13 mouse cellular contexts compared by ENCODE assay signal in the genomic region with DNA sequence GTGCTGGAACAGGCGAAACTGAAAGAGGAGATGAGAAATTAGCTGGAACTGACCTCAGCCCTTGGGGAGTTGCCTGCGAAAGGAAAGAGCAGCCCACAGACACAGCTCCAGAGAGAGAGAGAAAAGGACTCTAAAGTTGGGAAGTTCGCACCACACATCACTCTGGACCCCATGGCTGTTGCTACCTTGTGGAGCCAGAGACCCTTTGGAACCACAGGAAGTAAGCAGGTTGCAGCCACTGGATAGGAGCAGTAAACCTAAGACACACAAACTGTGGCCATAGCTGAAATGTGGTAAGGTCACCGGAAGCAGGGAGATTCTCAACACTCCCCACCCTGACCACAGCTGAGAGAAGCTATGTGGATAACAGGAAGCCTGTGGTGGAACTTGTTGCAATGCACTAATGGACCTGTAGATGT. TPM values are rescaled to one million over a fixed set of nuclear protein-coding genes. Genes with fewer than 3 reads are reported as not detected.
A peak's percentile ranks its signal among the peaks of the same experiment; 100 is the strongest.
DNase-seq lines count a peak whose midpoint lies in the region; ATAC-seq and TF ChIP-seq lines count a peak whose summit lies in the region.
"Had no signal": no experiment of that assay in that cellular context is flagged by ENCODE, and none has a peak within 500 bp of the region (broad histone marks: within the 10 kb centered on the region; RNA-seq: fewer than 3 reads in every experiment).

No protein-coding gene starts in this region.

- peak overlapping the region; percentile 25; the same call in 1 of the 2 replicates for H3K27ac ChIP-seq in liver, adult 2 months (replicated peaks; ENCODE audit: insufficient read depth, low read depth, low read length)
- H3K27ac ChIP-seq in liver, embryonic 12.5 days = no peak overlapping the region
- H3K27ac ChIP-seq in CH12.LX (ENCODE audit: insufficient read depth, low read depth) = no peak overlapping the region
- peak overlapping the region; percentile 19; the same call in 1 of the 2 replicates for H3K27ac ChIP-seq in liver, embryonic 15.5 days (replicated peaks)
- peak overlapping the region; percentile 99 for H3K27ac ChIP-seq in small intestine, adult 2 months (ENCODE audit: insufficient read depth, low read depth, low read length)
- no peak overlapping the region for H3K27ac ChIP-seq in cerebellum, adult 2 months (ENCODE audit: insufficient read depth, low read length)
- H3K27ac ChIP-seq: hindbrain, embryonic 12.5 days; left cerebral cortex, adult 2 months had no signal

- no peak for TF ChIP-seq POLR2A in liver, adult 2 months (IDR thresholded peaks at IDR 0.05; ENCODE audit: extremely low read depth, insufficient read depth, low read length)
- TF ChIP-seq POLR2A in CH12.LX (IDR thresholded peaks at IDR 0.05; ENCODE audit: low read depth, low read length) = no peak
- TF ChIP-seq POLR2A in small intestine, adult 2 months (IDR thresholded peaks at IDR 0.05; ENCODE audit: low read depth, low read length) = no peak
- no peak for TF ChIP-seq POLR2A in cerebellum, adult 2 months (IDR thresholded peaks at IDR 0.05; ENCODE audit: borderline replicate concordance, insufficient read depth, low read length)

- no peak overlapping the region for H3K9ac ChIP-seq in liver, adult 2 months (ENCODE audit: low read depth, low read length)
- no peak overlapping the region for H3K9ac ChIP-seq in liver, embryonic 12.5 days
- H3K9ac ChIP-seq in CH12.LX (ENCODE audit: insufficient read depth, low read depth) = no peak overlapping the region
- H3K9ac ChIP-seq in liver, embryonic 15.5 days = no peak overlapping the region
- H3K9ac ChIP-seq: hindbrain, embryonic 12.5 days had no signal

- no peak overlapping the region for H3K4me3 ChIP-seq in liver, adult 2 months (ENCODE audit: insufficient read depth, low read depth, low read length)
- H3K4me3 ChIP-seq in liver, embryonic 12.5 days = no peak overlapping the region
- no peak overlapping the region for H3K4me3 ChIP-seq in CH12.LX (replicated peaks in 1 of 3; ENCODE audit: low read depth in 2 of 3, low read length in 2 of 3, poor library complexity in 1 of 3)
- no peak overlapping the region for H3K4me3 ChIP-seq in liver, embryonic 15.5 days (replicated peaks)
- H3K4me3 ChIP-seq in small intestine, adult 2 months (ENCODE audit: low read depth, low read length) = peak overlapping the region; percentile 5; the same call in 1 of the 2 replicates
- no peak overlapping the region for H3K4me3 ChIP-seq in cerebellum, adult 2 months (replicated peaks; ENCODE audit: insufficient read depth, low read depth, low read length)
- H3K4me3 ChIP-seq: hindbrain, embryonic 12.5 days; left cerebral cortex, adult 2 months had no signal

- peaks cover 3% of the 10 kb centered on the region; the same call in 1 of the 2 replicates for H3K79me2 ChIP-seq in liver, adult 2 months (ENCODE audit: control insufficient read depth, insufficient read depth, low read length)
- no peaks in the 10 kb centered on the region for H3K79me2 ChIP-seq in CH12.LX (replicated peaks; ENCODE audit: control insufficient read depth, extremely low read depth, insufficient read depth, poor library complexity, severe bottlenecking)

- DNase-seq in liver, adult 2 months (ENCODE audit: extremely low read depth, low read depth, low spot score) = no peak
- peak; percentile 61 for DNase-seq in CH12.LX (ENCODE audit: extremely low read depth)
- DNase-seq in cerebellum, adult 8-10 months = no peak
- DNase-seq in cerebellum, adult 2 months = no peak
- DNase-seq in right cerebral cortex, postnatal 14 days = no peak
- DNase-seq: adrenal gland, postnatal 25 days; gastrocnemius, postnatal 10 days; kidney, postnatal 14 days had no signal

- no peak for TF ChIP-seq CTCF in liver, adult 2 months (IDR thresholded peaks at IDR 0.05; ENCODE audit: low read depth, low read length)
- no peak for TF ChIP-seq CTCF in CH12.LX (conservative IDR thresholded peaks at IDR 0.05 in 1 of 2, IDR thresholded peaks at IDR 0.05 in 1 of 2; ENCODE audit: low read depth in 2 of 2, low read length in 2 of 2)
- TF ChIP-seq CTCF in small intestine, adult 2 months (IDR thresholded peaks at IDR 0.05; ENCODE audit: extremely low read depth, insufficient read length, insufficient replicate concordance, low read depth, low read length) = no peak
- no peak for TF ChIP-seq CTCF in cerebellum, adult 2 months (IDR thresholded peaks at IDR 0.05; ENCODE audit: borderline replicate concordance, insufficient read depth, low read depth, low read length)

- TF ChIP-seq EP300 in CH12.LX (IDR thresholded peaks at IDR 0.05; ENCODE audit: low read length) = no peak; the same call in 1 of the 2 replicates

- TF ChIP-seq RAD21 in CH12.LX (IDR thresholded peaks at IDR 0.05; ENCODE audit: low read depth, low read length) = no peak

- no peak overlapping the region for H3K4me2 ChIP-seq in liver, embryonic 12.5 days
- peak overlapping the region; percentile 13; the same call in 1 of the 2 replicates for H3K4me2 ChIP-seq in CH12.LX (ENCODE audit: insufficient read depth, low read depth, poor library complexity, severe bottlenecking)
- H3K4me2 ChIP-seq in liver, embryonic 15.5 days = no peak overlapping the region
- H3K4me2 ChIP-seq: hindbrain, embryonic 12.5 days had no signal

- no peaks in the 10 kb centered on the region for H3K9me3 ChIP-seq in liver, embryonic 12.5 days (replicated peaks)
- no peaks in the 10 kb centered on the region for H3K9me3 ChIP-seq in CH12.LX (replicated peaks; ENCODE audit: low read length)
- no peaks in the 10 kb centered on the region for H3K9me3 ChIP-seq in liver, embryonic 15.5 days (replicated peaks)
- H3K9me3 ChIP-seq: hindbrain, embryonic 12.5 days had no signal

- in situ Hi-C loops in CH12.LX (cut with MboI; ENCODE audit: low pct_ligation_motif_present, low pct_unique_long_range_greater_than_20kb, low sequenced_read_pairs) = no loop called here

- WGBS in liver, adult 2 months = 79% methylated on average over 4 of the region's 4 CpGs
- WGBS in liver, embryonic 12.5 days (ENCODE audit: insufficient replicate concordance) = 39% methylated on average over 4 of the region's 4 CpGs
- 16% methylated on average over 4 of the region's 4 CpGs for WGBS in liver, embryonic 15.5 days (ENCODE audit: insufficient replicate concordance)
- WGBS in small intestine, adult 2 months = 49% methylated on average over 4 of the region's 4 CpGs
- WGBS in cerebellum, adult 2 months = 78% methylated on average over 4 of the region's 4 CpGs

- dilution Hi-C loops in CH12.LX (cut with MboI; ENCODE audit: extremely low pct_ligation_motif_present, extremely low pct_unique_long_range_greater_than_20kb, low sequenced_read_pairs) = no loop called here

- no peak for ATAC-seq in liver, embryonic 12.5 days
- ATAC-seq in liver, embryonic 15.5 days (ENCODE audit: insufficient read depth) = peak; percentile 42

- no peaks in the 10 kb centered on the region for H3K27me3 ChIP-seq in liver, adult 2 months (ENCODE audit: control insufficient read depth, insufficient read depth, low read length)
- H3K27me3 ChIP-seq in liver, embryonic 12.5 days (replicated peaks) = no peaks in the 10 kb centered on the region
- no peaks in the 10 kb centered on the region for H3K27me3 ChIP-seq in CH12.LX (replicated peaks)
- H3K27me3 ChIP-seq in liver, embryonic 15.5 days = no peaks in the 10 kb centered on the region
- no peaks in the 10 kb centered on the region for H3K27me3 ChIP-seq in small intestine, adult 2 months (ENCODE audit: control insufficient read depth, insufficient read depth, low read length)
- H3K27me3 ChIP-seq in cerebellum, adult 2 months (ENCODE audit: control insufficient read depth, insufficient read depth, low read length) = no peaks in the 10 kb centered on the region
- H3K27me3 ChIP-seq: hindbrain, embryonic 12.5 days had no signal

- no peaks in the 10 kb centered on the region for H3K36me3 ChIP-seq in liver, adult 2 months (ENCODE audit: control insufficient read depth, insufficient read depth, low read length)
- H3K36me3 ChIP-seq in liver, embryonic 12.5 days = no peaks in the 10 kb centered on the region
- no peaks in the 10 kb centered on the region for H3K36me3 ChIP-seq in CH12.LX (replicated peaks in 1 of 2; ENCODE audit: control insufficient read depth in 1 of 2, insufficient read depth in 1 of 2, low read length in 1 of 2)
- H3K36me3 ChIP-seq in liver, embryonic 15.5 days (replicated peaks) = no peaks in the 10 kb centered on the region
- no peaks in the 10 kb centered on the region for H3K36me3 ChIP-seq in small intestine, adult 2 months (ENCODE audit: control insufficient read depth, insufficient read depth, low read length)
- H3K36me3 ChIP-seq: hindbrain, embryonic 12.5 days had no signal

- peaks cover 17% of the 10 kb centered on the region; the same call in 1 of the 2 replicates for H3K4me1 ChIP-seq in liver, adult 2 months (ENCODE audit: control insufficient read depth, insufficient read depth, low read length)
- no peaks in the 10 kb centered on the region for H3K4me1 ChIP-seq in liver, embryonic 12.5 days
- peaks cover 8 to 28% of the 10 kb centered on the region in 2 experiments for H3K4me1 ChIP-seq in CH12.LX (ENCODE audit: control insufficient read depth in 1 of 2, insufficient read depth in 2 of 2)
- H3K4me1 ChIP-seq in liver, embryonic 15.5 days (replicated peaks) = 0 out of 2 replicates have a peak, but pooled peaks cover 3% of the 10 kb centered on the region
- H3K4me1 ChIP-seq in small intestine, adult 2 months (ENCODE audit: control insufficient read depth, insufficient read depth, insufficient read length, low read length) = peaks cover 24% of the 10 kb centered on the region
- H3K4me1 ChIP-seq in cerebellum, adult 2 months (ENCODE audit: control insufficient read depth, insufficient read depth, low read length) = no peaks in the 10 kb centered on the region
- H3K4me1 ChIP-seq: hindbrain, embryonic 12.5 days had no signal

TF ChIP-seq in CH12.LX, 34 proteins besides CTCF, POLR2A, EP300 and RAD21 (continues in another document):
- TF ChIP-seq IRF4 (IDR thresholded peaks at IDR 0.05; ENCODE audit: low read depth, low read length) (peak; percentile 8; the same call in 1 of the 2 replicates), MAX (IDR thresholded peaks at IDR 0.05; ENCODE audit: low read length) (no peak), NRF1 (IDR thresholded peaks at IDR 0.05; ENCODE audit: low read depth, low read length) (no peak), ZC3H11A (IDR thresholded peaks at IDR 0.05; ENCODE audit: low read depth, low read length) (no peak), ELF1 (IDR thresholded peaks at IDR 0.05; ENCODE audit: low read depth, low read length) (no peak), CHD1 (IDR thresholded peaks at IDR 0.05; ENCODE audit: low read depth, low read length) (no peak)

RNA-seq across cellular contexts. Expression of gene Xdh, which starts 2.1 kb away (rescaled TPM):
- 115 and 122 TPM in 2 replicates for total RNA-seq in liver, adult 2 months (2014; rRNA removed)
- polyA plus RNA-seq in liver, adult 2 months (2012; rRNA removed) = 71.1 and 85.8 TPM in 2 replicates
- polyA plus RNA-seq in liver, embryonic 12.5 days (2016; fragmentation: Nextera tagmentation; extraction: Ambion mirVana) = 0.35 and 0.56 TPM in 2 replicates
- total RNA-seq in CH12.LX (2012; rRNA removed) (0.04 and 0.17 TPM in 2 replicates), CH12.LX (2014; rRNA removed) (not detected in 2 replicates)
- not detected in 2 replicates for polyA plus RNA-seq in CH12.LX (2012; ENCODE audit: insufficient read length, low read depth)
- 4.2 and 4.9 TPM in 2 replicates for polyA plus RNA-seq in liver, embryonic 15.5 days (2015; fragmentation: Nextera tagmentation; extraction: Ambion mirVana)
- 185 and 248 TPM in 2 replicates for polyA plus RNA-seq in small intestine, adult 2 months (2012; rRNA removed)
- polyA plus RNA-seq in cerebellum, adult 2 months (2012; rRNA removed) = 4.6 and 5.1 TPM in 2 replicates

Comparison
In these comparisons a context has a peak if more than half of its experiments do, and no peak if none do; other contexts are left out.
1. H3K27ac ChIP-seq: peak in liver, adult 2 months (single experiment), liver, embryonic 15.5 days (single experiment) and small intestine, adult 2 months (single experiment); none in liver, embryonic 12.5 days (single experiment), CH12.LX (single experiment) and cerebellum, adult 2 months (single experiment).
2. RNA of gene Xdh, which starts 2.1 kb away (polyA plus RNA-seq): 185 to 248 TPM in small intestine, adult 2 months and 71.1 to 85.8 TPM in liver, adult 2 months; 4.6 to 5.1 TPM in cerebellum, adult 2 months, 4.2 to 4.9 TPM in liver, embryonic 15.5 days, 0.35 to 0.56 TPM in liver, embryonic 12.5 days and not detected in CH12.LX; every median in the first group is over 10 times any median in the second.